Mouse (Mus musculus) limb, embryonic 11.5 days (tissue): ENCODE data around the gene Birc3. TPM values are rescaled to one million over a fixed set of nuclear protein-coding genes. Genes with fewer than 3 reads are reported as not detected.
A peak's percentile ranks its signal among the peaks of the same experiment; 100 is the strongest.

Experiments used
- ATAC-seq: fragments of 200-750 bp; cut with Nextera tagmentation; 2 replicates; pipeline ENCODE4 v1.8.0; 2017; ENCODE audit warnings: low read depth; ENCODE audit not compliant: insufficient number of reproducible peaks, low FRiP score, low TSS enrichment
- DNase-seq: peaks from one replicate; pipeline ENCODE4 v3.0.0-alpha.2; 2015; ENCODE audit warnings: low spot score
- H3K27ac ChIP-seq: fragments of 300-500 bp; sonication (generic); replicated peaks from 2 replicates; pipeline ENCODE4 v1.5.1; 2014; ENCODE audit warnings: low read depth, mild to moderate bottlenecking, low read length
- H3K27me3 ChIP-seq: fragments of 300-500 bp; sonication (generic); 2 replicates; pipeline ENCODE4 v1.6.1; 2014; ENCODE audit warnings: mild to moderate bottlenecking, low read length, mixed read lengths; ENCODE audit not compliant: control insufficient read depth, insufficient read depth
- H3K36me3 ChIP-seq: fragments of 300-500 bp; sonication (generic); 2 replicates; pipeline ENCODE4 v1.6.1; 2014; ENCODE audit warnings: mild to moderate bottlenecking, low read length, moderate library complexity, mixed read lengths; ENCODE audit not compliant: control insufficient read depth, insufficient read depth
- H3K4me1 ChIP-seq: fragments of 300-500 bp; sonication (generic); 2 replicates; pipeline ENCODE4 v1.6.1; 2014; ENCODE audit warnings: low read length, mixed read lengths; ENCODE audit not compliant: control insufficient read depth, insufficient read depth
- H3K4me2 ChIP-seq: fragments of 300-500 bp; sonication (generic); 2 replicates; pipeline ENCODE4 v1.6.1; 2014; ENCODE audit warnings: low read depth, mild to moderate bottlenecking, moderate library complexity; ENCODE audit not compliant: severe bottlenecking
- H3K4me3 ChIP-seq: fragments of 300-500 bp; sonication (generic); 2 replicates; pipeline ENCODE4 v1.5.1; 2014; ENCODE audit warnings: low read depth, low read length
- H3K9ac ChIP-seq: fragments of 300-500 bp; sonication (generic); 2 replicates; pipeline ENCODE4 v1.6.1; 2014; ENCODE audit warnings: mild to moderate bottlenecking, low read length
- H3K9me3 ChIP-seq: fragments of 300-500 bp; sonication (generic); 2 replicates; pipeline ENCODE4 v1.6.1; 2016; ENCODE audit warnings: low read length; ENCODE audit not compliant: control insufficient read depth
- WGBS: fragments of 180-500 bp; shearing (Covaris S2); extraction: QIAGEN DNeasy Blood & Tissue Kit; methylation state at CpG from one replicate; pipeline ENCODE4 v1.1.7; 2014; 5-methylcytosine and 5-hydroxymethylcytosine counted together
- polyA plus RNA-seq: library from polyadenylated mRNA; unstranded; fragments of >200 nt; fragmentation: Nextera tagmentation; extraction: Ambion mirVana; gene quantifications from 2 replicates; pipeline ENCODE4 v1.2.1, GENCODE M21; 2014

Gene Birc3
- polyA plus RNA-seq, 1 experiment from 2014 or later = 5.9 TPM

- Histone ChIP-seq H3K4me3 (no peak overlapping the region), H3K36me3 (peaks cover 3% of the 10 kb centered on the region; the same call in 1 of the 2 replicates), H3K9ac (no peak overlapping the region), H3K27me3 (no peaks in the 10 kb centered on the region), H3K27ac (no peak overlapping the region), H3K4me1 (no peaks in the 10 kb centered on the region), H3K4me2 (no peak overlapping the region), H3K9me3 (no peaks in the 10 kb centered on the region)
- WGBS = 89% methylated on average over 5 of the region's 5 CpGs
- ATAC-seq (no peak), DNase-seq (no peak)
These were observed 48.1 kb downstream of the Birc3 start for GRCm38 (mm10) chr9:7824916-7825315.

GRCm38 (mm10) chr9:7822758-7823157, 50.2 kb downstream of the Birc3 start:
- Histone ChIP-seq H3K36me3 (peaks cover 5% of the 10 kb centered on the region; the same call in 1 of the 2 replicates), H3K9ac (no peak overlapping the region), H3K4me1 (no peaks in the 10 kb centered on the region), H3K27ac (no peak overlapping the region), H3K27me3 (no peaks in the 10 kb centered on the region), H3K4me2 (no peak overlapping the region), H3K4me3 (no peak overlapping the region), H3K9me3 (no peaks in the 10 kb centered on the region)
- ATAC-seq = no peak
- WGBS = 84% methylated on average over 3 of the region's 3 CpGs
- peak; percentile 11 for DNase-seq

GRCm38 (mm10) chr9:7805101-7805506, 67.9 kb downstream of the Birc3 start:
- DNase-seq (no peak), ATAC-seq (peak; percentile 26; the same call in 1 of the 2 replicates)
- 67% methylated on average over 3 of the region's 5 CpGs for WGBS
- H3K27me3 ChIP-seq = no peaks in the 10 kb centered on the region
- no peaks in the 10 kb centered on the region for H3K36me3 ChIP-seq
- no peak overlapping the region for H3K9ac ChIP-seq
- H3K9me3 ChIP-seq = no peaks in the 10 kb centered on the region
- H3K4me1 ChIP-seq = no peaks in the 10 kb centered on the region
- no peak overlapping the region for H3K4me3 ChIP-seq
- H3K4me2 ChIP-seq = no peak overlapping the region
- no peak overlapping the region for H3K27ac ChIP-seq

Other genes starting within 250 kb of the Birc3 start
- gene Mmp20, start 245.0 kb downstream of the Birc3 start, polyA plus RNA-seq = not detected in 2 replicates
- gene Mmp7, start 181.1 kb downstream of the Birc3 start, polyA plus RNA-seq = not detected in 2 replicates
- gene Tmem123, start 109.1 kb downstream of the Birc3 start, polyA plus RNA-seq = 92.6 and 95.8 TPM in 2 replicates
- gene Birc2, start 36.1 kb downstream of the Birc3 start, polyA plus RNA-seq = 42.7 and 42.8 TPM in 2 replicates
- gene Yap1, start 131.4 kb upstream of the Birc3 start, polyA plus RNA-seq = 52.7 and 53.8 TPM in 2 replicates
- gene Cfap300, start 169.6 kb upstream of the Birc3 start, polyA plus RNA-seq = 17.9 and 19.9 TPM in 2 replicates